Mouse (Mus musculus) stomach, postnatal 0 days (tissue): ENCODE measurements around the gene Palld.

ENCODE experiments used
- CTCF ChIP-seq: IDR thresholded peaks from 2 replicates; pipeline ENCODE4 v1.5.1; 2016; ENCODE audit warnings: antibody characterized with exemption, low read depth, mild to moderate bottlenecking, moderate library complexity
- EP300 ChIP-seq: optimal IDR thresholded peaks from 2 replicates; pipeline ENCODE3; 2016; ENCODE audit warnings: antibody characterized with exemption

DNA sequence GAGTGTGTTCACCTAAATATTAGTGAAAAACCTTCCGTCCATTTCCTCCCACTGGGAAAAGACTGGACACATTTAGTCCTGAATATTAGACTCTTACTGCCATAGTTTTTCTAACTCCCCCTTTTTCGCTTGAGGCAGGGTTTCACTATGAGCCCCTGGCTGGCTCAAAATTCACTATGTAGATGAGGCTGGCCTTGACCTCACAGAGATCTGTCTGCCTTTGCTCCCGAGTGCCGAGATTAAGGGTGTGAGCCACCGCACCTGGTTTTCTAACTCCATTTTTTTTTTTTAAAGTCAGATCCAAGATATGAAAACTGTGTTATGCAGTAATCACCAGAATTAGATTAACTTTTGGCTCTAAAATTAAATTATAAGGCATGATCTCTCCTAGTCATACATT is 369.7 kb downstream of the Palld start:
- no peak for TF ChIP-seq CTCF
- no peak for TF ChIP-seq EP300
